Mouse (Mus musculus) spleen, adult 2 months (tissue): ENCODE measurements at regions not wholly inside any gene's neighbourhood (a gene's known extent, or its start where the extent isn't known, plus 50 kb on each side); places are given as distances from the start of the nearest gene placed in this dataset.

Experiments
- DNase-seq, 2 experiments: peaks; one replicate each; pipeline versions ENCODE4 v3.0.0 to v3.0.0-alpha.2; 2012 to 2021; ENCODE audit warnings: low spot score in 2 of 2, low read depth in 1 of 2
- H3K27ac ChIP-seq: fragments of 200-500 bp; 2 replicates; pipeline ENCODE4 v1.5.1; 2012; ENCODE audit warnings: low read length, inconsistent platforms; ENCODE audit not compliant: insufficient read depth
- H3K27me3 ChIP-seq: fragments of 200-500 bp; 2 replicates; pipeline ENCODE4 v1.6.1; 2012; ENCODE audit warnings: mild to moderate bottlenecking, moderate library complexity, low read length, inconsistent platforms; ENCODE audit not compliant: control insufficient read depth, insufficient read depth
- H3K36me3 ChIP-seq: fragments of 200-500 bp; 2 replicates; pipeline ENCODE4 v1.6.1; 2012; ENCODE audit warnings: mild to moderate bottlenecking, low read length, inconsistent platforms; ENCODE audit not compliant: control insufficient read depth, insufficient read depth
- H3K4me1 ChIP-seq: fragments of 200-500 bp; 2 replicates; pipeline ENCODE4 v1.6.1; 2011; ENCODE audit warnings: inconsistent platforms; ENCODE audit not compliant: control insufficient read depth, insufficient read depth, insufficient read length
- H3K4me3 ChIP-seq: fragments of 200-500 bp; 2 replicates; pipeline ENCODE4 v1.5.1; 2011; ENCODE audit warnings: mild to moderate bottlenecking, inconsistent platforms; ENCODE audit not compliant: insufficient read depth, insufficient read length; ENCODE audit errors: extremely low read depth
- CTCF ChIP-seq: fragments of 200-500 bp; IDR thresholded peaks from 2 replicates; pipeline ENCODE4 v1.5.1; 2011; ENCODE audit warnings: mild to moderate bottlenecking, inconsistent platforms; ENCODE audit not compliant: insufficient read depth, insufficient read length, insufficient replicate concordance; ENCODE audit errors: extremely low read depth
- POLR2A ChIP-seq: fragments of 200-500 bp; IDR thresholded peaks from 2 replicates; pipeline ENCODE4 v1.6.1; 2011; ENCODE audit warnings: low read depth, low read length, inconsistent platforms
- WGBS: fragments of 180-500 bp; shearing (Covaris S2); methylation state at CpG from one replicate; pipeline ENCODE4 v1.1.7; 2018; 5-methylcytosine and 5-hydroxymethylcytosine counted together

- Histone ChIP-seq H3K4me3 (peak overlapping the region; percentile 0; the same call in 1 of the 2 replicates), H3K36me3 (no peaks in the 10 kb centered on the region), H3K4me1 (peaks cover 20% of the 10 kb centered on the region; the same call in 1 of the 2 replicates), H3K27me3 (no peaks in the 10 kb centered on the region), H3K27ac (peak overlapping the region; percentile 74)
- no peak for DNase-seq
- no peak for TF ChIP-seq CTCF
- no peak for TF ChIP-seq POLR2A
- 14% methylated on average over 4 of the region's 4 CpGs for WGBS
Measured at GRCm38 (mm10) chr4:32170106-32170459, 68.5 kb upstream of the Bach2 start.

GRCm38 (mm10) chr4:32170460-32171192, 68.0 kb upstream of the Bach2 start:
- Histone ChIP-seq H3K36me3 (no peaks in the 10 kb centered on the region), H3K27ac (peak overlapping the region; percentile 69), H3K4me3 (peak overlapping the region; percentile 22; the same call in 1 of the 2 replicates), H3K27me3 (no peaks in the 10 kb centered on the region), H3K4me1 (peaks cover 19% of the 10 kb centered on the region; the same call in 1 of the 2 replicates)
- WGBS = 8% methylated on average over 15 of the region's 15 CpGs
- TF ChIP-seq POLR2A (no peak), CTCF (no peak)
- no peak for DNase-seq

- Histone ChIP-seq H3K27me3 (no peaks in the 10 kb centered on the region), H3K4me1 (peaks cover 16% of the 10 kb centered on the region; the same call in 1 of the 2 replicates), H3K4me3 (no peak overlapping the region), H3K27ac (peak overlapping the region; percentile 69; the same call in 1 of the 2 replicates), H3K36me3 (no peaks in the 10 kb centered on the region)
- WGBS = 60% methylated on average over 6 of the region's 6 CpGs
- DNase-seq = no peak
- TF ChIP-seq POLR2A (no peak), CTCF (no peak)
Measured at GRCm38 (mm10) chr4:32171291-32171690, 67.3 kb upstream of the Bach2 start.

DNA sequence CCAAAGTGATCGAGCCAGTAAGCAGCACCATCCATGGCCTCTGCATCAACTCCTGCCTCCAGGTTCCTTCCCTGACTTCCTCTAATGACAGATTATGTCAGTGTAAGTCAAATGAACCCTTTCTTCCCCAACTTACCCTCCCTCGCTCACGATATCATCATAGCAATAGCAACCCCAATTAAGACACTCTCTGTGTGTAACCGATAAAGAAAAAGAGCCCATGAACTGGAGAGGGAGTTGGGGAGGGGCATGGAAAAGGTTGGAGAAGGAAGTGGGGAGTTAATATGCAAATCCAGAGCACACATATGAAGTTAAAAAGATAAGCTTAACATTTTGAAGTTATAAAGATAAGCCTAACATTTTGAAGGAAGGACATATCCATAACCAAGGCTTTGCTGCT, 65.6 kb upstream of the Bach2 start:
- peaks cover 8% of the 10 kb centered on the region; the same call in 1 of the 2 replicates for H3K4me1 ChIP-seq
- no peak overlapping the region for H3K27ac ChIP-seq

GRCm38 (mm10) chr4:32174771-32175170, 63.8 kb upstream of the Bach2 start:
- TF ChIP-seq POLR2A (no peak), CTCF (no peak)

More for the DNA sequence above, 65.6 kb upstream of the Bach2 start:
- no peak for TF ChIP-seq POLR2A
- no peak for TF ChIP-seq CTCF
- Histone ChIP-seq H3K36me3 (no peaks in the 10 kb centered on the region), H3K27me3 (no peaks in the 10 kb centered on the region), H3K4me3 (no peak overlapping the region)
- no peak for DNase-seq
- 77% methylated on average over 4 of the region's 4 CpGs for WGBS

GRCm38 (mm10) chr4:32175231-32175630, 63.4 kb upstream of the Bach2 start:
- Histone ChIP-seq H3K27ac (no peak overlapping the region), H3K4me1 (peaks cover 3% of the 10 kb centered on the region; the same call in 1 of the 2 replicates), H3K4me3 (no peak overlapping the region), H3K36me3 (no peaks in the 10 kb centered on the region), H3K27me3 (no peaks in the 10 kb centered on the region)
- 92% methylated on average over 7 of the region's 7 CpGs for WGBS
- no peak for TF ChIP-seq CTCF
- TF ChIP-seq POLR2A = no peak
- DNase-seq = no peak

More at GRCm38 (mm10) chr4:32174771-32175170, 63.8 kb upstream of the Bach2 start:
- Histone ChIP-seq H3K27ac (no peak overlapping the region), H3K36me3 (no peaks in the 10 kb centered on the region), H3K27me3 (no peaks in the 10 kb centered on the region), H3K4me3 (no peak overlapping the region), H3K4me1 (peaks cover 7% of the 10 kb centered on the region; the same call in 1 of the 2 replicates)
- WGBS = 90% methylated on average over 7 of the region's 7 CpGs
- DNase-seq = no peak
